Mouse (Mus musculus) C2C12 (cell line): Measurements from ENCODE around the gene Gchfr.

ENCODE experiments used
- CTCF ChIP-seq: IDR thresholded peaks from one replicate; pipeline ENCODE4 v1.5.1; 2011; ENCODE audit not compliant: control insufficient read depth, insufficient read depth, insufficient read length
- MAX ChIP-seq: IDR thresholded peaks from one replicate; pipeline ENCODE4 v1.6.1; 2011; ENCODE audit warnings: mild to moderate bottlenecking, control low read depth
- MYOD1 ChIP-seq: IDR thresholded peaks from one replicate; pipeline ENCODE4 v1.6.1; 2011; ENCODE audit warnings: low read depth; ENCODE audit not compliant: control insufficient read depth, insufficient read length
- MYOG ChIP-seq: IDR thresholded peaks from one replicate; pipeline ENCODE4 v1.6.1; 2011; ENCODE audit not compliant: control insufficient read depth, insufficient read length; ENCODE audit errors: extremely low read depth
- USF1 ChIP-seq: IDR thresholded peaks from one replicate; pipeline ENCODE4 v1.6.1; 2011; ENCODE audit warnings: low read depth, mild to moderate bottlenecking, control low read depth, moderate library complexity

GRCm38 (mm10) chr2:119174866-119175265 is 7.3 kb downstream of the Gchfr start:
- TF ChIP-seq MYOD1 (no peak), CTCF (no peak), USF1 (no peak), MAX (peak; percentile 17), MYOG (no peak)
